7 mouse cellular contexts compared by ENCODE assay signal in the genomic region with DNA sequence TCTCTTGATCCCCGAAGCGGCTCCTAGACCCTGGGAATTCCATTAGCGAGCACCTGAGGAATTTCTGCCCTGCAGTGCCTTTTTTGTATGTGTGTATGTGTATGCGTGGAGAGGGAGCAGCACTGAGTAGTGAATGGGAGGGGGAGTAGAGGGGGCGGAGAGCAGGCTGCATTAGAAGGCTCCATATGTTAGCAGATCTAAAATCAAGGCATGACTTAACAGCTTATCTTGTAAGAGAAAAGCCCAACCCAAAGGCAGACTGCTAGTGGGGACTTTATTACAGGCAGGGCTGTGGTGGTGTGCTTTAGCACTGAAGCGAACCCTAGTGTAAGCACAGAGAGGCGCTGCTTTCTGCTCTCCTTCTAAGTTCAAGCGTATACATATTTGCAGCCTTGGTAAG. TPM values are rescaled to one million over a fixed set of nuclear protein-coding genes. Genes with fewer than 3 reads are reported as not detected.
DNase-seq lines count a peak whose midpoint lies in the region; ATAC-seq and TF ChIP-seq lines count a peak whose summit lies in the region.

No protein-coding gene starts in this region.

- no peak overlapping the region for H3K4me3 ChIP-seq in liver, embryonic 11.5 days (ENCODE audit: low read depth, low read length)
- no peak overlapping the region for H3K4me3 ChIP-seq in liver, postnatal 0 days (ENCODE audit: low read depth, low read length)
- peak overlapping the region; percentile 35 for H3K4me3 ChIP-seq in embryonic facial prominence, embryonic 15.5 days (replicated peaks)
- H3K4me3 ChIP-seq in hindbrain, embryonic 13.5 days: peak overlapping the region; percentile 33
- H3K4me3 ChIP-seq in midbrain, embryonic 12.5 days: peak overlapping the region; percentile 34
- peak overlapping the region; percentile 28 for H3K4me3 ChIP-seq in stomach, postnatal 0 days (ENCODE audit: low read depth, low read length)

- peaks cover 12% of the 10 kb centered on the region for H3K27me3 ChIP-seq in liver, embryonic 11.5 days (replicated peaks; ENCODE audit: control insufficient read depth, insufficient read depth, low read length)
- peaks cover 7% of the 10 kb centered on the region for H3K27me3 ChIP-seq in liver, postnatal 0 days (ENCODE audit: insufficient read depth, low read length)
- no peaks in the 10 kb centered on the region for H3K27me3 ChIP-seq in embryonic facial prominence, embryonic 15.5 days
- peaks cover 10% of the 10 kb centered on the region for H3K27me3 ChIP-seq in hindbrain, embryonic 13.5 days
- peaks cover 3% of the 10 kb centered on the region; the same call in 1 of the 2 replicates for H3K27me3 ChIP-seq in midbrain, embryonic 12.5 days
- no peaks in the 10 kb centered on the region for H3K27me3 ChIP-seq in stomach, postnatal 0 days (ENCODE audit: control insufficient read depth, insufficient read depth, low read length)

- no peak for ATAC-seq in liver, embryonic 11.5 days (replicated peaks; ENCODE audit: low FRiP score)
- ATAC-seq in liver, postnatal 0 days: no peak
- ATAC-seq in embryonic facial prominence, embryonic 15.5 days (ENCODE audit: insufficient number of reproducible peaks, low FRiP score, low TSS enrichment, low read depth): peak; percentile 26; the same call in 1 of the 2 replicates
- ATAC-seq in hindbrain, embryonic 13.5 days (ENCODE audit: low FRiP score): peak; percentile 22; the same call in 1 of the 2 replicates
- peak; percentile 71 for ATAC-seq in midbrain, embryonic 12.5 days (ENCODE audit: low FRiP score, low read depth)
- 0 out of 2 replicates have a peak, but pooled peaks have one; percentile 10 for ATAC-seq in stomach, postnatal 0 days (ENCODE audit: low FRiP score, low TSS enrichment)

- peaks cover 7% of the 10 kb centered on the region; the same call in 1 of the 2 replicates for H3K4me1 ChIP-seq in liver, embryonic 11.5 days (replicated peaks; ENCODE audit: control insufficient read depth, insufficient read depth, low read length)
- no peaks in the 10 kb centered on the region for H3K4me1 ChIP-seq in liver, postnatal 0 days (ENCODE audit: insufficient read depth)
- H3K4me1 ChIP-seq in embryonic facial prominence, embryonic 15.5 days: peaks cover 37% of the 10 kb centered on the region
- peaks cover 49% of the 10 kb centered on the region for H3K4me1 ChIP-seq in hindbrain, embryonic 13.5 days (replicated peaks)
- H3K4me1 ChIP-seq in midbrain, embryonic 12.5 days: peaks cover 46% of the 10 kb centered on the region
- 0 out of 2 replicates have a peak, but pooled peaks cover 5% of the 10 kb centered on the region for H3K4me1 ChIP-seq in stomach, postnatal 0 days (replicated peaks; ENCODE audit: control insufficient read depth, insufficient read depth)

- H3K9ac ChIP-seq in liver, embryonic 11.5 days (ENCODE audit: low read depth, low read length): no peak overlapping the region
- H3K9ac ChIP-seq in liver, postnatal 0 days (replicated peaks): no peak overlapping the region
- H3K9ac ChIP-seq in embryonic facial prominence, embryonic 15.5 days: no peak overlapping the region
- peak overlapping the region; percentile 64 for H3K9ac ChIP-seq in hindbrain, embryonic 13.5 days
- H3K9ac ChIP-seq in midbrain, embryonic 12.5 days (replicated peaks): 0 out of 2 replicates have a peak overlapping the region, but pooled peaks have one; percentile 42
- peak overlapping the region; percentile 38; the same call in 1 of the 2 replicates for H3K9ac ChIP-seq in stomach, postnatal 0 days (ENCODE audit: low read length)

- no peak overlapping the region for H3K27ac ChIP-seq in liver, embryonic 11.5 days (ENCODE audit: low read depth, low read length)
- no peak overlapping the region for H3K27ac ChIP-seq in liver, postnatal 0 days (ENCODE audit: low read depth)
- H3K27ac ChIP-seq in embryonic facial prominence, embryonic 15.5 days (replicated peaks): peak overlapping the region; percentile 74
- H3K27ac ChIP-seq in hindbrain, embryonic 13.5 days: peak overlapping the region; percentile 71
- H3K27ac ChIP-seq in midbrain, embryonic 12.5 days (replicated peaks): peak overlapping the region; percentile 58
- H3K27ac ChIP-seq in stomach, postnatal 0 days (replicated peaks): peak overlapping the region; percentile 53

- TF ChIP-seq CTCF in liver, postnatal 0 days (IDR thresholded peaks at IDR 0.05; ENCODE audit: low read depth): no peak
- peak; percentile 62 for TF ChIP-seq CTCF in stomach, postnatal 0 days (IDR thresholded peaks at IDR 0.05; ENCODE audit: low read depth)

- WGBS in liver, embryonic 11.5 days: 28% methylated on average over 8 of the region's 8 CpGs
- 70% methylated on average over 8 of the region's 8 CpGs for WGBS in liver, postnatal 0 days (ENCODE audit: insufficient replicate concordance)
- 7% methylated on average over 8 of the region's 8 CpGs for WGBS in embryonic facial prominence, embryonic 15.5 days
- 6% methylated on average over 8 of the region's 8 CpGs for WGBS in hindbrain, embryonic 13.5 days
- WGBS in midbrain, embryonic 12.5 days: 10% methylated on average over 8 of the region's 8 CpGs
- 9% methylated on average over 8 of the region's 8 CpGs for WGBS in stomach, postnatal 0 days

- no peaks in the 10 kb centered on the region for H3K36me3 ChIP-seq in liver, embryonic 11.5 days (ENCODE audit: control insufficient read depth, insufficient read depth, low read length)
- H3K36me3 ChIP-seq in liver, postnatal 0 days (replicated peaks; ENCODE audit: insufficient read depth, low read length): no peaks in the 10 kb centered on the region
- H3K36me3 ChIP-seq in embryonic facial prominence, embryonic 15.5 days: no peaks in the 10 kb centered on the region
- H3K36me3 ChIP-seq in hindbrain, embryonic 13.5 days: no peaks in the 10 kb centered on the region
- no peaks in the 10 kb centered on the region for H3K36me3 ChIP-seq in midbrain, embryonic 12.5 days
- no peaks in the 10 kb centered on the region for H3K36me3 ChIP-seq in stomach, postnatal 0 days (ENCODE audit: control insufficient read depth, insufficient read depth, low read length)

- DNase-seq in liver, embryonic 11.5 days (ENCODE audit: low spot score): no peak
- DNase-seq in liver, postnatal 0 days: no peak
- DNase-seq in stomach, postnatal 0 days (ENCODE audit: low spot score): peak; percentile 45
- DNase-seq in adrenal gland, postnatal 36 days: no peak

- peak overlapping the region; percentile 10; the same call in 1 of the 2 replicates for H3K4me2 ChIP-seq in liver, embryonic 11.5 days
- no peak overlapping the region for H3K4me2 ChIP-seq in liver, postnatal 0 days (ENCODE audit: low read depth, low read length)
- peak overlapping the region; percentile 47 for H3K4me2 ChIP-seq in embryonic facial prominence, embryonic 15.5 days (replicated peaks)
- peak overlapping the region; percentile 55 for H3K4me2 ChIP-seq in hindbrain, embryonic 13.5 days
- peak overlapping the region; percentile 49 for H3K4me2 ChIP-seq in midbrain, embryonic 12.5 days (replicated peaks)
- peak overlapping the region; percentile 47 for H3K4me2 ChIP-seq in stomach, postnatal 0 days (replicated peaks; ENCODE audit: low read depth)

- H3K9me3 ChIP-seq in liver, embryonic 11.5 days (ENCODE audit: control insufficient read depth, low read length): no peaks in the 10 kb centered on the region
- H3K9me3 ChIP-seq in liver, postnatal 0 days (ENCODE audit: low read length): no peaks in the 10 kb centered on the region
- H3K9me3 ChIP-seq in embryonic facial prominence, embryonic 15.5 days (replicated peaks): no peaks in the 10 kb centered on the region
- H3K9me3 ChIP-seq in hindbrain, embryonic 13.5 days: no peaks in the 10 kb centered on the region
- H3K9me3 ChIP-seq in midbrain, embryonic 12.5 days: no peaks in the 10 kb centered on the region
- no peaks in the 10 kb centered on the region for H3K9me3 ChIP-seq in stomach, postnatal 0 days (ENCODE audit: control insufficient read depth, low read length)

- no peak for TF ChIP-seq EP300 in liver, postnatal 0 days (IDR thresholded peaks at IDR 0.05; ENCODE audit: low read depth)
- TF ChIP-seq EP300 in stomach, postnatal 0 days (optimal IDR thresholded peaks at IDR 0.05): no peak

RNA-seq across cellular contexts. Expression of a gene that starts 3.7 kb away (rescaled TPM):
- polyA plus RNA-seq in liver, embryonic 11.5 days (2014; fragmentation: Nextera tagmentation; extraction: Ambion mirVana): 0.91 and 1.5 TPM in 2 replicates
- polyA plus RNA-seq in liver, postnatal 0 days (2015; fragmentation: Nextera tagmentation; extraction: Ambion mirVana): 0.18 and 0.38 TPM in 2 replicates
- polyA plus RNA-seq in embryonic facial prominence, embryonic 15.5 days (2015; fragmentation: Nextera tagmentation; extraction: Ambion mirVana): 15.3 and 16.3 TPM in 2 replicates
- polyA plus RNA-seq in hindbrain, embryonic 13.5 days (2015; fragmentation: Nextera tagmentation; extraction: Ambion mirVana): 5.0 and 7.9 TPM in 2 replicates
- polyA plus RNA-seq in midbrain, embryonic 12.5 days (2016; fragmentation: Nextera tagmentation; extraction: Ambion mirVana): 19.7 and 22.8 TPM in 2 replicates
- 2.5 and 2.7 TPM in 2 replicates for polyA plus RNA-seq in stomach, postnatal 0 days (2015; fragmentation: Nextera tagmentation; extraction: Ambion mirVana)
- 10 to 100 TPM; 14.2 to 17.9 TPM for total RNA-seq in adrenal gland, postnatal 36 days (2021)

Comparison
In these comparisons a context has a peak if more than half of its experiments do, and no peak if none do; other contexts are left out.
1. ATAC-seq: peak in embryonic facial prominence, embryonic 15.5 days (single experiment), hindbrain, embryonic 13.5 days (single experiment), midbrain, embryonic 12.5 days (single experiment) and stomach, postnatal 0 days (single experiment); none in liver, embryonic 11.5 days (single experiment) and liver, postnatal 0 days (single experiment).
2. H3K27ac ChIP-seq: peak in embryonic facial prominence, embryonic 15.5 days (single experiment), hindbrain, embryonic 13.5 days (single experiment), midbrain, embryonic 12.5 days (single experiment) and stomach, postnatal 0 days (single experiment); none in liver, embryonic 11.5 days (single experiment) and liver, postnatal 0 days (single experiment).
3. H3K4me3 ChIP-seq: peak in embryonic facial prominence, embryonic 15.5 days (single experiment), hindbrain, embryonic 13.5 days (single experiment), midbrain, embryonic 12.5 days (single experiment) and stomach, postnatal 0 days (single experiment); none in liver, embryonic 11.5 days (single experiment) and liver, postnatal 0 days (single experiment).
4. H3K9ac ChIP-seq: peak in hindbrain, embryonic 13.5 days (single experiment), midbrain, embryonic 12.5 days (single experiment) and stomach, postnatal 0 days (single experiment); none in liver, embryonic 11.5 days (single experiment), liver, postnatal 0 days (single experiment) and embryonic facial prominence, embryonic 15.5 days (single experiment).